Mouse (Mus musculus): ENCODE results near the gene Prkd3. TPM values are rescaled to one million over a fixed set of nuclear protein-coding genes. Genes with fewer than 3 reads are reported as not detected.

Prkd3 gene
- polyA plus RNA-seq, 1 experiment from 2014 or later, result 11.0 TPM

- 80% methylated on average over 9 of the region's 9 CpGs for WGBS
- Histone ChIP-seq H3K4me2 (ENCODE audit: low read length) (no peak overlapping the region), H3K27ac (ENCODE audit: low read depth, low read length) (no peak overlapping the region), H3K9ac (ENCODE audit: low read depth, low read length) (no peak overlapping the region), H3K4me3 (ENCODE audit: low read length) (no peak overlapping the region), H3K27me3 (replicated peaks; ENCODE audit: control insufficient read depth, insufficient read depth, low read length) (no peaks in the 10 kb centered on the region), H3K4me1 (ENCODE audit: control insufficient read depth, insufficient read depth, low read depth, low read length) (no peaks in the 10 kb centered on the region), H3K9me3 (ENCODE audit: control insufficient read depth, low read length) (no peaks in the 10 kb centered on the region), H3K36me3 (ENCODE audit: control insufficient read depth, insufficient read depth, low read length) (no peaks in the 10 kb centered on the region)
- no peak for ATAC-seq
Observed at GRCm38 (mm10) chr17:78992303-78993027, 28.2 kb downstream of the Prkd3 start.

- ATAC-seq, result no peak
- Histone ChIP-seq H3K27me3 (replicated peaks; ENCODE audit: control insufficient read depth, insufficient read depth, low read length) (no peaks in the 10 kb centered on the region), H3K9ac (ENCODE audit: low read depth, low read length) (no peak overlapping the region), H3K27ac (ENCODE audit: low read depth, low read length) (no peak overlapping the region), H3K9me3 (ENCODE audit: control insufficient read depth, low read length) (no peaks in the 10 kb centered on the region), H3K4me3 (ENCODE audit: low read length) (no peak overlapping the region), H3K36me3 (ENCODE audit: control insufficient read depth, insufficient read depth, low read length) (no peaks in the 10 kb centered on the region), H3K4me2 (ENCODE audit: low read length) (no peak overlapping the region), H3K4me1 (ENCODE audit: control insufficient read depth, insufficient read depth, low read depth, low read length) (no peaks in the 10 kb centered on the region)
- WGBS, result 94% methylated on average over 2 of the region's 2 CpGs
Observed at GRCm38 (mm10) chr17:78991549-78991948, 29.1 kb downstream of the Prkd3 start.

GRCm38 (mm10) chr17:78989015-78989414 is 31.6 kb downstream of the Prkd3 start:
- Histone ChIP-seq H3K36me3 (ENCODE audit: control insufficient read depth, insufficient read depth, low read length) (no peaks in the 10 kb centered on the region), H3K9me3 (ENCODE audit: control insufficient read depth, low read length) (no peaks in the 10 kb centered on the region), H3K27ac (ENCODE audit: low read depth, low read length) (no peak overlapping the region), H3K4me3 (ENCODE audit: low read length) (no peak overlapping the region), H3K27me3 (replicated peaks; ENCODE audit: control insufficient read depth, insufficient read depth, low read length) (no peaks in the 10 kb centered on the region), H3K9ac (ENCODE audit: low read depth, low read length) (no peak overlapping the region), H3K4me1 (ENCODE audit: control insufficient read depth, insufficient read depth, low read depth, low read length) (no peaks in the 10 kb centered on the region), H3K4me2 (ENCODE audit: low read length) (no peak overlapping the region)
- 77% methylated on average over 8 of the region's 8 CpGs for WGBS
- no peak for ATAC-seq

- no peaks in the 10 kb centered on the region for H3K9me3 ChIP-seq (ENCODE audit: control insufficient read depth, low read length)
- no peaks in the 10 kb centered on the region for H3K4me1 ChIP-seq (ENCODE audit: control insufficient read depth, insufficient read depth, low read depth, low read length)
- no peak overlapping the region for H3K4me2 ChIP-seq (ENCODE audit: low read length)
- H3K27ac ChIP-seq (ENCODE audit: low read depth, low read length), result no peak overlapping the region
- H3K9ac ChIP-seq (ENCODE audit: low read depth, low read length), result no peak overlapping the region
- 90% methylated on average over 3 of the region's 3 CpGs for WGBS
- no peaks in the 10 kb centered on the region for H3K27me3 ChIP-seq (replicated peaks; ENCODE audit: control insufficient read depth, insufficient read depth, low read length)
- no peak for ATAC-seq
- H3K4me3 ChIP-seq (ENCODE audit: low read length), result no peak overlapping the region
- 0 out of 2 replicates have a peak, but pooled peaks cover 3% of the 10 kb centered on the region for H3K36me3 ChIP-seq (ENCODE audit: control insufficient read depth, insufficient read depth, low read length)
Observed at GRCm38 (mm10) chr17:78983736-78984135, 36.9 kb downstream of the Prkd3 start.

- H3K27ac ChIP-seq (ENCODE audit: low read depth, low read length), result no peak overlapping the region
- H3K27me3 ChIP-seq (replicated peaks; ENCODE audit: control insufficient read depth, insufficient read depth, low read length), result no peaks in the 10 kb centered on the region
- no peak for ATAC-seq
- 0 out of 2 replicates have a peak, but pooled peaks cover 3% of the 10 kb centered on the region for H3K36me3 ChIP-seq (ENCODE audit: control insufficient read depth, insufficient read depth, low read length)
- no peak overlapping the region for H3K9ac ChIP-seq (ENCODE audit: low read depth, low read length)
- 93% methylated on average over 8 of the region's 8 CpGs for WGBS
- no peaks in the 10 kb centered on the region for H3K9me3 ChIP-seq (ENCODE audit: control insufficient read depth, low read length)
- H3K4me2 ChIP-seq (ENCODE audit: low read length), result no peak overlapping the region
- no peak overlapping the region for H3K4me3 ChIP-seq (ENCODE audit: low read length)
- H3K4me1 ChIP-seq (ENCODE audit: control insufficient read depth, insufficient read depth, low read depth, low read length), result no peaks in the 10 kb centered on the region
Observed at GRCm38 (mm10) chr17:78983166-78983565, 37.5 kb downstream of the Prkd3 start.

GRCm38 (mm10) chr17:78968500-78968899 is 52.1 kb downstream of the Prkd3 start:
- Histone ChIP-seq H3K4me2 (ENCODE audit: low read length) (no peak overlapping the region), H3K9ac (ENCODE audit: low read depth, low read length) (no peak overlapping the region), H3K4me1 (ENCODE audit: control insufficient read depth, insufficient read depth, low read depth, low read length) (no peaks in the 10 kb centered on the region), H3K27ac (ENCODE audit: low read depth, low read length) (no peak overlapping the region), H3K27me3 (replicated peaks; ENCODE audit: control insufficient read depth, insufficient read depth, low read length) (no peaks in the 10 kb centered on the region), H3K9me3 (ENCODE audit: control insufficient read depth, low read length) (no peaks in the 10 kb centered on the region), H3K36me3 (ENCODE audit: control insufficient read depth, insufficient read depth, low read length) (0 out of 2 replicates have a peak, but pooled peaks cover 3% of the 10 kb centered on the region), H3K4me3 (ENCODE audit: low read length) (no peak overlapping the region)
- ATAC-seq, result no peak
- 83% methylated on average over 3 of the region's 3 CpGs for WGBS

- Histone ChIP-seq H3K4me2 (ENCODE audit: low read length) (no peak overlapping the region), H3K9me3 (ENCODE audit: control insufficient read depth, low read length) (no peaks in the 10 kb centered on the region), H3K4me3 (ENCODE audit: low read length) (no peak overlapping the region), H3K4me1 (ENCODE audit: control insufficient read depth, insufficient read depth, low read depth, low read length) (no peaks in the 10 kb centered on the region), H3K27me3 (replicated peaks; ENCODE audit: control insufficient read depth, insufficient read depth, low read length) (no peaks in the 10 kb centered on the region), H3K27ac (ENCODE audit: low read depth, low read length) (no peak overlapping the region), H3K36me3 (ENCODE audit: control insufficient read depth, insufficient read depth, low read length) (0 out of 2 replicates have a peak, but pooled peaks cover 3% of the 10 kb centered on the region), H3K9ac (ENCODE audit: low read depth, low read length) (no peak overlapping the region)
- no peak for ATAC-seq
- 95% methylated on average over 11 of the region's 11 CpGs for WGBS
Observed at GRCm38 (mm10) chr17:78966092-78966883, 54.3 kb downstream of the Prkd3 start.

- H3K4me3 ChIP-seq (ENCODE audit: low read length), result no peak overlapping the region
- H3K27me3 ChIP-seq (replicated peaks; ENCODE audit: control insufficient read depth, insufficient read depth, low read length), result no peaks in the 10 kb centered on the region
- H3K4me2 ChIP-seq (ENCODE audit: low read length), result no peak overlapping the region
- H3K4me1 ChIP-seq (ENCODE audit: control insufficient read depth, insufficient read depth, low read depth, low read length), result no peaks in the 10 kb centered on the region
- peak; percentile 60; the same call in 1 of the 2 replicates for ATAC-seq
- H3K36me3 ChIP-seq (ENCODE audit: control insufficient read depth, insufficient read depth, low read length), result peaks cover 5% of the 10 kb centered on the region; the same call in 1 of the 2 replicates
- no peak overlapping the region for H3K9ac ChIP-seq (ENCODE audit: low read depth, low read length)
- H3K9me3 ChIP-seq (ENCODE audit: control insufficient read depth, low read length), result no peaks in the 10 kb centered on the region
- no peak overlapping the region for H3K27ac ChIP-seq (ENCODE audit: low read depth, low read length)
- 72% methylated on average over 1 of the region's 1 CpGs for WGBS
Observed at GRCm38 (mm10) chr17:78964387-78964786, 56.2 kb downstream of the Prkd3 start.

- 88% methylated on average over 6 of the region's 6 CpGs for WGBS
- H3K27me3 ChIP-seq (replicated peaks; ENCODE audit: control insufficient read depth, insufficient read depth, low read length), result no peaks in the 10 kb centered on the region
- no peaks in the 10 kb centered on the region for H3K9me3 ChIP-seq (ENCODE audit: control insufficient read depth, low read length)
- ATAC-seq, result no peak
- H3K27ac ChIP-seq (ENCODE audit: low read depth, low read length), result no peak overlapping the region
- H3K9ac ChIP-seq (ENCODE audit: low read depth, low read length), result no peak overlapping the region
- peaks cover 5% of the 10 kb centered on the region; the same call in 1 of the 2 replicates for H3K36me3 ChIP-seq (ENCODE audit: control insufficient read depth, insufficient read depth, low read length)
- no peak overlapping the region for H3K4me3 ChIP-seq (ENCODE audit: low read length)
- no peak overlapping the region for H3K4me2 ChIP-seq (ENCODE audit: low read length)
- H3K4me1 ChIP-seq (ENCODE audit: control insufficient read depth, insufficient read depth, low read depth, low read length), result no peaks in the 10 kb centered on the region
Observed at GRCm38 (mm10) chr17:78959473-78959872, 61.1 kb downstream of the Prkd3 start.
